Mouse (Mus musculus) skeletal muscle tissue, adult 2 months (tissue): ENCODE measurements around the gene Amigo1.
"Not testable (repeated sequence)": the region's sequence is repeated elsewhere in the genome, so short reads cannot be mapped to it uniquely, and the experiment has no call there.

Experiments
- DNase-seq: peaks from one replicate; pipeline ENCODE4 v3.0.0-alpha.2; 2012; ENCODE audit warnings: low read depth, low spot score

Amigo1 gene

GRCm38 (mm10) chr3:108209536-108209935, 23.4 kb downstream of the Amigo1 start:
- DNase-seq = no peak

- DNase-seq = peak; percentile 98
These were observed 24.0 kb downstream of the Amigo1 start for GRCm38 (mm10) chr3:108209946-108210770.

- peak; percentile 82 for DNase-seq
These were observed 24.6 kb downstream of the Amigo1 start, which contains the start of gene Atxn7l2 for GRCm38 (mm10) chr3:108210771-108211139. Atxn7l2 (minus strand) TSS chr3:108210934.

GRCm38 (mm10) chr3:108211845-108212244, 25.7 kb downstream of the Amigo1 start:
- DNase-seq = no peak

GRCm38 (mm10) chr3:108212406-108212805, 26.3 kb downstream of the Amigo1 start:
- DNase-seq = peak; percentile 94

- no peak for DNase-seq
These were observed 28.6 kb downstream of the Amigo1 start for GRCm38 (mm10) chr3:108214734-108215133.

- DNase-seq = peak; percentile 76
These were observed 34.5 kb downstream of the Amigo1 start for GRCm38 (mm10) chr3:108220661-108221060.

GRCm38 (mm10) chr3:108225711-108226557, 39.8 kb downstream of the Amigo1 start:
- DNase-seq = peak; percentile 93

GRCm38 (mm10) chr3:108226558-108227350, 40.6 kb downstream of the Amigo1 start, which contains the start of gene Sypl2:
Sypl2 (minus strand) TSS chr3:108226648.
- peak; percentile 90 for DNase-seq

GRCm38 (mm10) chr3:108227521-108227920, 41.4 kb downstream of the Amigo1 start:
- no peak for DNase-seq

- DNase-seq = no peak
These were observed 45.5 kb downstream of the Amigo1 start for GRCm38 (mm10) chr3:108231646-108232045.

- DNase-seq = not testable (repeated sequence)
These were observed 51.5 kb downstream of the Amigo1 start for GRCm38 (mm10) chr3:108237474-108238102.

GRCm38 (mm10) chr3:108241243-108241839, 55.2 kb downstream of the Amigo1 start:
- DNase-seq = no peak
